Mouse (Mus musculus) megakaryocyte-erythroid progenitor cell, adult 5 weeks (primary cell): Measurements from ENCODE around the gene Tsen34. TPM values are rescaled to one million over a fixed set of nuclear protein-coding genes. Genes with fewer than 3 reads are reported as not detected.

ENCODE experiments used
- polyA plus RNA-seq: library from polyadenylated mRNA; stranded (reverse); fragments of >175 nt; gene quantifications from 2 replicates; pipeline ENCODE4 v1.2.3, GENCODE M21; 2012

Gene Tsen34
- polyA plus RNA-seq, result 50.6 and 58.3 TPM in 2 replicates

GRCm38 (mm10) chr7:3692382-3692986, at the start of gene Tsen34:
Tsen34 (plus strand) TSS chr7:3692863.

GRCm38 (mm10) chr7:3644672-3645487, 47.8 kb upstream of the Tsen34 start, which contains the start of gene Cnot3:
Cnot3 (plus strand) TSS chr7:3645268.

GRCm38 (mm10) chr7:3665215-3666114, 27.2 kb upstream of the Tsen34 start, which contains the start of gene Leng1:
Leng1 (minus strand) TSS chr7:3665840.

GRCm38 (mm10) chr7:3677342-3677741, 15.3 kb upstream of the Tsen34 start, which contains the start of gene Tmc4:
Tmc4 (minus strand) TSS chr7:3677553.

GRCm38 (mm10) chr7:3692987-3693808, 535 bp downstream of the Tsen34 start, which contains the start of gene Mboat7:
Mboat7 (minus strand) TSS chr7:3693523.

GRCm38 (mm10) chr7:3703879-3704441, 11.3 kb downstream of the Tsen34 start, which contains the start of gene Rps9:
Rps9 (plus strand) TSS chr7:3703993.

GRCm38 (mm10) chr7:3720268-3720667, 27.6 kb downstream of the Tsen34 start, which contains the start of gene Pirb:
Pirb (minus strand) TSS chr7:3720391.

Other genes starting within 250 kb of the Tsen34 start
- gene Tarm1, start 190.2 kb upstream of the Tsen34 start, polyA plus RNA-seq, result 0.06 and 0.10 TPM in 2 replicates
- 0.41 TPM in 1 of 2 replicates, not detected in the other for gene Oscar, start 76.7 kb upstream of the Tsen34 start, polyA plus RNA-seq
- 51.3 and 61.9 TPM in 2 replicates for gene Ndufa3, start 75.5 kb upstream of the Tsen34 start, polyA plus RNA-seq
- gene Tfpt, start 62.9 kb upstream of the Tsen34 start, polyA plus RNA-seq, result 35.3 and 35.6 TPM in 2 replicates
- gene Prpf31, start 62.9 kb upstream of the Tsen34 start, polyA plus RNA-seq, result 45.1 and 55.8 TPM in 2 replicates
- 442 and 459 TPM in 2 replicates for gene Cnot3, start 47.6 kb upstream of the Tsen34 start, polyA plus RNA-seq
- gene Leng1, start 27.0 kb upstream of the Tsen34 start, polyA plus RNA-seq, result 14.6 and 19.7 TPM in 2 replicates
- 3.5 and 5.2 TPM in 2 replicates for gene Tmc4, start 15.3 kb upstream of the Tsen34 start, polyA plus RNA-seq
- gene Mboat7, start 660 bp downstream of the Tsen34 start, polyA plus RNA-seq, result 135 and 140 TPM in 2 replicates
- gene Rps9, start 11.1 kb downstream of the Tsen34 start, polyA plus RNA-seq, result 1,328 and 1,611 TPM in 2 replicates
- gene Pirb, start 27.5 kb downstream of the Tsen34 start, polyA plus RNA-seq, result 1.7 and 2.4 TPM in 2 replicates
- gene Gm15448, start 132.8 kb downstream of the Tsen34 start, polyA plus RNA-seq, result 0.06 TPM in 1 of 2 replicates, not detected in the other
- gene Pira2, start 152.2 kb downstream of the Tsen34 start, polyA plus RNA-seq, result 0.14 and 0.15 TPM in 2 replicates
- gene Gm14548, start 205.3 kb downstream of the Tsen34 start, polyA plus RNA-seq, result 0.13 TPM in 1 of 2 replicates, not detected in the other
- gene Lilra6, start 222.6 kb downstream of the Tsen34 start, polyA plus RNA-seq, result 0.05 and 0.13 TPM in 2 replicates